Mouse (Mus musculus) liver, adult (tissue): ENCODE measurements around the gene Rps11.

Source experiments
- GATA4 ChIP-seq: IDR thresholded peaks from 2 replicates; pipeline ENCODE4 v1.6.1; 2014; ENCODE audit warnings: mild to moderate bottlenecking, low read length; ENCODE audit not compliant: insufficient replicate concordance

Rps11 gene

GRCm38 (mm10) chr7:45127700-45128224, 3.5 kb upstream of the Rps11 start:
- no peak for TF ChIP-seq GATA4

GRCm38 (mm10) chr7:45126844-45127699, 2.8 kb upstream of the Rps11 start:
- no peak for TF ChIP-seq GATA4

GRCm38 (mm10) chr7:45126147-45126843, 2.1 kb upstream of the Rps11 start:
- TF ChIP-seq GATA4, result no peak

GRCm38 (mm10) chr7:45125144-45125600, 933 bp upstream of the Rps11 start:
- no peak for TF ChIP-seq GATA4

DNA sequence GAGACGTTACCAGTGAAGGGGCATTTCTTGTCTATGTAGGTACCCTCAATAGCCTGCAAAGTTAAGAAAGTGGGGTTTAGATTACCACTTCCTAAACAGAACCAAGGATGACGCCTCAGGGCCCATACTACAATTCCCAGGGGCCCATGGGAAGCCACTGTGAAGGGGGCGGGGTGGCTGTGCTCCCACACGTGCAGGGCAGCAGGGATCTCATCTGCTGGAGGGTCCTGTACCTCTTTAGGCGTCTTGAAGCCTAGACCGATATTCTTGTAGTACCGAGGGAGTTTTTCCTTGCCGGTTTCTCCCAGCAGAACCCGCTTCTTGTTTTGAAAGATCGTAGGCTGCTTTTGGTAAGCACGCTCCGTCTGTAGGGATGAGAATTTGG, 1.1 kb downstream of the Rps11 start:
- no peak for TF ChIP-seq GATA4

DNA sequence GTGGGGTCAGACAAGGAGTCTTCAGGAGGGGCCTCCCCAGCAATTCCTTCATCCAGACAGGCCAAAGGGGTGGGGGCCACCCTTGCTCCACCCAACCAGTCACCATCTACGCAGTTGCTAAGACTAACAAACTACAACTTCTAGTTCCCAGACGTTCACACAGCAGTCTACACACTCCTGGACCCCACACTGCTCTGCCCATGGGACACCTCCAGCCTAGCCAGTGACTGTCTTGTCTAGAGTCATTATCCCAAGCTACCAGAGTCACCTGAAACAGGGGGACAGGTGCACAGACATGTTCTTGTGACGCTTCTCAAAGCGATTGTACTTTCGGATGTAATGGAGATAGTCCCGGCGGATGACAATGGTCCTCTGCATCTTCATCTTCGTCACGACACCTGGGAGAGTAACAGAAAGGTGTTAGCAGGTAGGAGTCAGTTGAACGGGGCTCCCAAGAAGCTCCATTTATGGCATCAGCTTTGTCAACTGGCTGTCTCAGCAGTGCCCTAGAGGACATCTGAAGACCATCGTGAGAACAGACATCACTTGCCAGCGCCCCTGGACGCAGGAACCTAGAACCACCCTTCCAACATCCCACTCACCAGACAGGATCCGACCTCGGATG, 1.6 kb downstream of the Rps11 start:
- no peak for TF ChIP-seq GATA4

GRCm38 (mm10) chr7:45121966-45122365, 2.3 kb downstream of the Rps11 start:
- no peak for TF ChIP-seq GATA4

GRCm38 (mm10) chr7:45121404-45121803, 2.8 kb downstream of the Rps11 start:
- TF ChIP-seq GATA4, result no peak

DNA sequence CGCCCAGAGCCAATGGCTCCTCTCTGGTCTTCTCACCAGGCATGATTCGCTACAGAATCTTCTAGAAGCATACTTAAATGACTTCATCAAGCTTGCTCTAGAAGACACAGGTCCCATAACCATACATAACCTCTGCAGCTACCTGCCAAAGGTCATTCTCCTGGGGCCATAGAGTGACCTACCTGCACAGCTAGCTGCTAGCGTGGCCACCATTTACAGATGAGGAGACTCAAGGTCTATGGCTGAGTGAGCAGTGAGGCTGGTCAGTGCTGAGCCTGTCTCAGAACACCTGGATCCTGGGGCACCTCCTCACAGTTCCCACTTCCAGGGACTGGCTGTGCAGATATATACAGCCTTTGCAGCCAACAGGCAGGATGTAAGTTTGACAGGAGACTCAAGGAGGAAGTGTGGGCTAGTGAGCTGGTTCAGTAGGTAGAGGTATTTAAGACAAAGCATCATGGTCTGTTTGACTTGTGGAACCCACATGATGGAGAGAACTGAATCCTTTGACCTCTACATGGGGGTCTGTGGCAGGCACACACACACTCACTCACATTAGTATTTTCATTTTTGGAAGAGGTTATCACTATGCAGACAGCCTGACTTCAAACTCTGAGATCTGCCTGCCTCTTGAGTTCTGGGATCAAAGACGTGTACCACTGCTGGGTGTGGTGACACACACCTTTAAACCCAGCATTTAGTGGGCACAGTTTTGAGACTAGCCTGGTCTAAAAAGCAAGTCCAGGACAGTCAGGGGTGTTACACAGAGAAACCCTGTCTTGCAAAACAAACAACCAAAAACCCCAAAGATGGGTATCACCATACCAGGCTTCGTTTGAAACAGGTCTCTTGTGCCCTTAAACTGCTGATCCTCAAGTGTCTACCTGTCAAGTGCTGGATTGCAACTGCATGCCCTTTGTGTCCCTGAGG, 4.2 kb downstream of the Rps11 start:
- TF ChIP-seq GATA4, result no peak

DNA sequence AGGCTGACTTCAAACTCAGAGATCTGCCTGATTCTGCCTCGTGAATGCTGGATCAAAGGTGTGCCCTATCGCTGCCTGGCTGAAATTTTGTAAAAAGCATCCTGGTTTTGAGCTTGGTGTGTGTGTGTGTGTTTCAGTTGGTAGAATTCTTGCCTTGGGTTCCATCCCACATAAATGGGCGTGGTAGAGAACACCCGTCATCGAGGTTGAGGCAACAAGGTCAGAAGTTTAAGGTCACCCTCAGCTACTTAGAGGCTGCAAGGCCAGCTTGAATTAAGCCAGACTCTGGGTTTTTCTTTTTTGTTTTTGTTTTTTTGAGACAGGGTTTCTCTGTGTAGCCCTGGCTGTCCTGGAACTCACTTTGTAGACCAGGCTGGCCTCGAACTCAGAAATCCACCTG, 5.9 kb downstream of the Rps11 start:
- TF ChIP-seq GATA4, result no peak

- no peak for TF ChIP-seq GATA4
Observed at GRCm38 (mm10) chr7:45117566-45117965, 6.7 kb downstream of the Rps11 start.

- no peak for TF ChIP-seq GATA4
Observed at GRCm38 (mm10) chr7:45113476-45113875, 10.8 kb downstream of the Rps11 start.

GRCm38 (mm10) chr7:45112529-45112928, 11.7 kb downstream of the Rps11 start:
- no peak for TF ChIP-seq GATA4

GRCm38 (mm10) chr7:45111940-45112339, 12.3 kb downstream of the Rps11 start:
- no peak for TF ChIP-seq GATA4
